Mouse (Mus musculus) heart, embryonic 14.5 days (tissue): ENCODE measurements at regions not wholly inside any gene's neighbourhood (a gene's known extent, or its start where the extent isn't known, plus 50 kb on each side); places are given as distances from the start of the nearest gene placed in this dataset.

Experiments
- ATAC-seq: fragments of 200-750 bp; cut with Nextera tagmentation; 2 replicates; pipeline ENCODE4 v1.8.0; 2017; ENCODE audit warnings: low read depth, moderate TSS enrichment; ENCODE audit not compliant: insufficient number of reproducible peaks, insufficient read depth, low FRiP score
- H3K27ac ChIP-seq, 2 experiments: fragments of 200-500 bp in 1 of 2; fragments of 300-500 bp in 1 of 2; sonication (generic) in 1 of 2; replicated peaks in 1 of 2; 2 replicates each; pipeline ENCODE4 v1.5.1; 2012 to 2014; ENCODE audit warnings: low read depth in 2 of 2, low read length in 2 of 2, control low read depth in 1 of 2, mild to moderate bottlenecking in 1 of 2, mixed read lengths in 1 of 2; ENCODE audit not compliant: control insufficient read depth in 1 of 2, insufficient read depth in 1 of 2
- H3K27me3 ChIP-seq: fragments of 300-500 bp; sonication (generic); 2 replicates; pipeline ENCODE4 v1.6.1; 2014; ENCODE audit warnings: mild to moderate bottlenecking, low read length, control low read depth; ENCODE audit not compliant: control insufficient read depth, insufficient read depth
- H3K36me3 ChIP-seq: fragments of 300-500 bp; sonication (generic); 2 replicates; pipeline ENCODE4 v1.6.1; 2014; ENCODE audit warnings: mild to moderate bottlenecking, control low read depth, low read length, mixed read lengths; ENCODE audit not compliant: control insufficient read depth, insufficient read depth
- H3K4me1 ChIP-seq, 2 experiments: fragments of 200-500 bp in 1 of 2; fragments of 300-500 bp in 1 of 2; sonication (generic) in 1 of 2; 2 replicates each; pipeline ENCODE4 v1.6.1; 2012 to 2014; ENCODE audit warnings: low read length in 2 of 2, control low read depth in 1 of 2, mixed read lengths in 1 of 2; ENCODE audit not compliant: control insufficient read depth in 2 of 2, insufficient read depth in 2 of 2
- H3K4me2 ChIP-seq: fragments of 300-500 bp; sonication (generic); 2 replicates; pipeline ENCODE4 v1.6.1; 2014; ENCODE audit warnings: mild to moderate bottlenecking, low read length
- H3K4me3 ChIP-seq, 2 experiments: fragments of 200-500 bp in 1 of 2; fragments of 300-500 bp in 1 of 2; sonication (generic) in 1 of 2; 2 replicates each; pipeline ENCODE4 v1.5.1; 2012 to 2014; ENCODE audit warnings: low read length in 2 of 2, mild to moderate bottlenecking in 2 of 2, control low read depth in 1 of 2, low read depth in 1 of 2, moderate library complexity in 1 of 2; ENCODE audit not compliant: control insufficient read depth in 1 of 2, insufficient read depth in 1 of 2
- H3K9ac ChIP-seq: fragments of 300-500 bp; sonication (generic); 2 replicates; pipeline ENCODE4 v1.6.1; 2014; ENCODE audit warnings: mild to moderate bottlenecking, low read length
- H3K9me3 ChIP-seq: fragments of 300-500 bp; sonication (generic); 2 replicates; pipeline ENCODE4 v1.6.1; 2016; ENCODE audit warnings: low read length, control low read depth; ENCODE audit not compliant: control insufficient read depth
- WGBS: fragments of 180-500 bp; shearing (Covaris S2); extraction: QIAGEN DNeasy Blood & Tissue Kit; methylation state at CpG from one replicate; pipeline ENCODE4 v1.1.7; 2014; 5-methylcytosine and 5-hydroxymethylcytosine counted together

DNA sequence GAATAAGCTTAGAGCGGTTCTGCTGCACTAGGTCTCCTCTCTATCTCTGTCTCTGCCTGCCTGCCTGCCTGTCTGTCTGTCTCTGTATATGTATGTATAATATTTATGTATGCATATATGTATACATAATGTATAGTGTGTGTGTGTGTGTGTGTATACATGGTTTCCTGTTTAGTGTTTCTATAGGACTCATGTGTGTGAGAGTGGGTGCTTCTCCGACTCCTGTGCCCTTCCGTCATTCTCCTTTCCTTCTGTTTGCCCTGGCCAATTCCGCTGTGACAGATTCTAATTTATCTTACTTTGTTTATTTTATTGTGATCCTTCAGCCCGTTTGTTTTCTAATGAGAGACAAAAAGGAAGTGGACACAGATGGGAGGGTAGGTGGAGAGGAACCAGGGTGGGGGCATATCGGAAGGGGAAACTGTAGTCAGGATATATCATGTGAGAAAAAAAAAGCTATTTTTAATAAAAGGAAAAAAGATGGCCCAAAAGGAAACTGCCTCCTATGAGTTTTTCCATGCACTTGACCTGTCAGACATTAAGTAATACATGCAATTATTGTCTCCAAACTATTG, 85.0 kb upstream of the Ednrb start:
- H3K4me2 ChIP-seq: no peak overlapping the region
- no peaks in the 10 kb centered on the region for H3K27me3 ChIP-seq
- no peak for ATAC-seq
- H3K9me3 ChIP-seq: no peaks in the 10 kb centered on the region
- H3K9ac ChIP-seq: no peak overlapping the region
- no peak overlapping the region for H3K27ac ChIP-seq
- H3K36me3 ChIP-seq: no peaks in the 10 kb centered on the region
- no peak overlapping the region for H3K4me3 ChIP-seq
- 67% methylated on average over 6 of the region's 6 CpGs for WGBS
- H3K4me1 ChIP-seq: no peaks in the 10 kb centered on the region

DNA sequence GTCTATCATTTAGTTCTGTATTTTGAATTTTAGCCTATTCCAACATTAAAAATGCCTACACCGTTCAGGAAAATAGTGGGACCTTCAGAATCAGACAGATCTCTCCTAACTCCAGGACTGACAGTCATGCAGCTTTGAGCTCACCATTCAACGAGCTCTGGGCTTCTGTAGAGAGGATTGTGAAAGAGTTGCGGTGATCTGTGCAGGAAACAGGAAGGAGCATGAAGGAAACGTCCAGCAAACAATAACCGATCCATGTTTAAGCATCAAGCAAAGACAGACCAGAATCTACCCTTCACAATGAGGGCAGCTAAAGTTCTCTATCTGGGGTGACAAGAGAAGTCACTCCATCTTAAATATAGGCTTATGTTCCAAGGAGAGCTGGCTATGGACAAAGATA, 76.0 kb upstream of the Ednrb start:
- no peak overlapping the region for H3K4me2 ChIP-seq
- no peak overlapping the region for H3K9ac ChIP-seq
- no peak overlapping the region for H3K4me3 ChIP-seq
- no peak for ATAC-seq
- WGBS: 56% methylated on average over 5 of the region's 5 CpGs
- peaks cover 0 to 7% of the 10 kb centered on the region in 2 experiments; a peak in 1 of 4 replicates for H3K4me1 ChIP-seq
- peak overlapping the region; percentile 26 to 54 for H3K27ac ChIP-seq
- H3K36me3 ChIP-seq: no peaks in the 10 kb centered on the region
- no peaks in the 10 kb centered on the region for H3K9me3 ChIP-seq
- H3K27me3 ChIP-seq: no peaks in the 10 kb centered on the region

- Histone ChIP-seq H3K9me3 (no peaks in the 10 kb centered on the region), H3K27me3 (no peaks in the 10 kb centered on the region), H3K9ac (no peak overlapping the region), H3K4me1 (peaks cover 0 to 7% of the 10 kb centered on the region in 2 experiments; a peak in 1 of 4 replicates), H3K4me3 (no peak overlapping the region), H3K27ac (peak overlapping the region in 1 of 2 experiments; percentile 24; a peak in 1 of 4 replicates), H3K4me2 (no peak overlapping the region), H3K36me3 (no peaks in the 10 kb centered on the region)
- 47% methylated on average over 4 of the region's 4 CpGs for WGBS
- no peak for ATAC-seq
Observed at GRCm38 (mm10) chr14:103919380-103919779, 75.2 kb upstream of the Ednrb start.

- no peaks in the 10 kb centered on the region for H3K4me1 ChIP-seq
- 87% methylated on average over 4 of the region's 4 CpGs for WGBS
- no peak for ATAC-seq
Observed at GRCm38 (mm10) chr14:103913453-103913852, 69.3 kb upstream of the Ednrb start.

GRCm38 (mm10) chr14:103911707-103912106, 67.5 kb upstream of the Ednrb start:
- Histone ChIP-seq H3K36me3 (no peaks in the 10 kb centered on the region), H3K4me3 (no peak overlapping the region), H3K4me1 (no peaks in the 10 kb centered on the region), H3K9ac (no peak overlapping the region), H3K4me2 (no peak overlapping the region), H3K9me3 (no peaks in the 10 kb centered on the region), H3K27me3 (no peaks in the 10 kb centered on the region), H3K27ac (no peak overlapping the region)
- WGBS: 77% methylated on average over 4 of the region's 4 CpGs
- ATAC-seq: no peak

More at GRCm38 (mm10) chr14:103913453-103913852, 69.3 kb upstream of the Ednrb start:
- Histone ChIP-seq H3K9me3 (no peaks in the 10 kb centered on the region), H3K36me3 (no peaks in the 10 kb centered on the region), H3K4me2 (no peak overlapping the region), H3K9ac (no peak overlapping the region), H3K27ac (no peak overlapping the region), H3K27me3 (no peaks in the 10 kb centered on the region), H3K4me3 (no peak overlapping the region)

DNA sequence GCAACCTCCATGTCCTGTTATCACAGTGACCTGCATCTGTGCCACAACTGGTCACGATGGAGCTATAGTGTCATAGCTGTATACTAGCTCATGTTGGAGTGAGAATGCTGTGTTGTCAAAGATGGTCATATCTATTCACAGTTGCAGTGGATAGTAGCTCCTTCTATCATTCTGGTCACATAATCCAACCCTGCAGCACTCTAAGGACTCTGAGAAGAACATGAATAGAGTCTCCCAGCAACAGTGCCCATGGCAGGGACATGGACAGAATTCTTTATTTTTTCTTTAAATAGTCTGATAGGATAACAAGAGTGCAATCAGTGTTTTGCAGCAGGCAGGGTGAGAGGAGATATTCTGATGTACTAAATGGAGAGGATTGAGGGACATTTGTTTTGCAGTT, 67.1 kb upstream of the Ednrb start:
- no peak overlapping the region for H3K4me3 ChIP-seq
- H3K36me3 ChIP-seq: no peaks in the 10 kb centered on the region
- H3K4me1 ChIP-seq: no peaks in the 10 kb centered on the region
- no peak overlapping the region for H3K4me2 ChIP-seq
- H3K9me3 ChIP-seq: no peaks in the 10 kb centered on the region
- no peaks in the 10 kb centered on the region for H3K27me3 ChIP-seq
- H3K9ac ChIP-seq: no peak overlapping the region
- no peak overlapping the region for H3K27ac ChIP-seq
- ATAC-seq: no peak
- WGBS: 86% methylated on average over 1 of the region's 1 CpGs

- Histone ChIP-seq H3K4me1 (no peaks in the 10 kb centered on the region), H3K27me3 (no peaks in the 10 kb centered on the region), H3K4me3 (no peak overlapping the region), H3K4me2 (no peak overlapping the region), H3K9me3 (no peaks in the 10 kb centered on the region), H3K9ac (no peak overlapping the region), H3K36me3 (no peaks in the 10 kb centered on the region), H3K27ac (no peak overlapping the region)
- WGBS: 46% methylated on average over 2 of the region's 2 CpGs
- no peak for ATAC-seq
Observed at GRCm38 (mm10) chr14:103906417-103907070, 62.3 kb upstream of the Ednrb start.

DNA sequence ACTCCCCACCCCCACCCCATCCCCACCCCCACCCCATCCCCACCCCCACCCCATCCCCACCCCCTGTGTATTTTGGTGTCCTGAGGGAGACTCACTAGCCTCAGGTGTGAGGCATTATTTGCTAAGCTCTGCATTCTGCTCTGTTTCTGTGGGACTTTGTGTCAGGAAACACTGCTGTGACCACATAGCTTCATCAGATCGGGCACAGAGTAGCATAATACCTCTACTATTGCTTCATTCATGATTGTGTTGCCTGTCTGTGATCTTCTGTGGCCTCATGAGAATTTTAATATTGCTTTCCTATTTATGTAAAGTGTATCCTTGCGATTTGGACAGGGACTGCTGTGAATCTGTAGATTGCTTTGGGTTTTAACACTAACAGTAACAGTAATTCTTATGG, 56.6 kb upstream of the Ednrb start:
- no peak overlapping the region for H3K9ac ChIP-seq
- ATAC-seq: no peak

More for the DNA sequence above, 56.6 kb upstream of the Ednrb start:
- Histone ChIP-seq H3K4me2 (no peak overlapping the region), H3K27me3 (no peaks in the 10 kb centered on the region), H3K36me3 (no peaks in the 10 kb centered on the region), H3K27ac (no peak overlapping the region), H3K4me1 (peaks cover 4% of the 10 kb centered on the region in 2 experiments; a peak in 2 of 4 replicates), H3K9me3 (no peaks in the 10 kb centered on the region), H3K4me3 (no peak overlapping the region)
- 81% methylated on average over 2 of the region's 2 CpGs for WGBS
